Mouse (Mus musculus): Measurements from ENCODE around the gene Suclg2.

- no peak for TF ChIP-seq CTCF (IDR thresholded peaks at IDR 0.05; ENCODE audit: low read depth, low read length)
- no peak for TF ChIP-seq GATA1 (IDR thresholded peaks at IDR 0.05; ENCODE audit: borderline replicate concordance, low read length)
- TF ChIP-seq TAL1 (conservative IDR thresholded peaks at IDR 0.05; ENCODE audit: low read depth, low read length), result no peak
- TF ChIP-seq POLR2AphosphoS5 (IDR thresholded peaks at IDR 0.05; ENCODE audit: insufficient replicate concordance, low read depth, low read length), result no peak
Observed at GRCm38 (mm10) chr6:95545714-95546113, 172.9 kb downstream of the Suclg2 start.
